Mouse (Mus musculus) stomach, embryonic 14.5 days (tissue): Measurements from ENCODE around the gene Il1r2. TPM values are rescaled to one million over a fixed set of nuclear protein-coding genes. Genes with fewer than 3 reads are reported as not detected.

ENCODE experiments used
- ATAC-seq: fragments of 200-750 bp; cut with Nextera tagmentation; 2 replicates; pipeline ENCODE4 v1.8.0; 2017; ENCODE audit warnings: low read depth, moderate TSS enrichment; ENCODE audit not compliant: insufficient number of reproducible peaks, insufficient read depth, low FRiP score
- H3K27ac ChIP-seq: fragments of 300-500 bp; sonication (generic); 2 replicates; pipeline ENCODE4 v1.5.1; 2014; ENCODE audit warnings: mild to moderate bottlenecking, low read length, moderate library complexity, mixed read lengths
- H3K27me3 ChIP-seq: fragments of 300-500 bp; sonication (generic); 2 replicates; pipeline ENCODE4 v1.6.1; 2014; ENCODE audit warnings: low read length, control low read depth, mixed read lengths; ENCODE audit not compliant: control insufficient read depth, insufficient read depth
- H3K36me3 ChIP-seq: fragments of 300-500 bp; sonication (generic); 2 replicates; pipeline ENCODE4 v1.6.1; 2014; ENCODE audit warnings: mild to moderate bottlenecking, control low read depth, low read length, moderate library complexity, mixed read lengths; ENCODE audit not compliant: control insufficient read depth, insufficient read depth
- H3K4me1 ChIP-seq: fragments of 300-500 bp; sonication (generic); 2 replicates; pipeline ENCODE4 v1.6.1; 2014; ENCODE audit warnings: low read length, control low read depth, mixed read lengths; ENCODE audit not compliant: control insufficient read depth, insufficient read depth
- H3K4me2 ChIP-seq: fragments of 300-500 bp; sonication (generic); replicated peaks from 2 replicates; pipeline ENCODE4 v1.6.1; 2014; ENCODE audit warnings: low read depth, low read length, control low read depth
- H3K4me3 ChIP-seq: fragments of 300-500 bp; sonication (generic); 2 replicates; pipeline ENCODE4 v1.5.1; 2014; ENCODE audit warnings: low read depth, low read length, control low read depth
- H3K9ac ChIP-seq: fragments of 300-500 bp; sonication (generic); replicated peaks from 2 replicates; pipeline ENCODE4 v1.6.1; 2014; ENCODE audit warnings: low read depth, mild to moderate bottlenecking, control low read depth, low read length, moderate library complexity, mixed read lengths
- H3K9me3 ChIP-seq: fragments of 300-500 bp; sonication (generic); 2 replicates; pipeline ENCODE4 v1.6.1; 2016; ENCODE audit warnings: low read depth, low read length, control low read depth; ENCODE audit not compliant: control insufficient read depth
- WGBS: fragments of 180-500 bp; shearing (Covaris S2); extraction: QIAGEN DNeasy Blood & Tissue Kit; methylation state at CpG from one replicate; pipeline ENCODE4 v1.1.7; 2014; 5-methylcytosine and 5-hydroxymethylcytosine counted together
- polyA plus RNA-seq: library from polyadenylated mRNA; unstranded; fragments of >200 nt; fragmentation: Nextera tagmentation; extraction: Ambion mirVana; gene quantifications from 2 replicates; pipeline ENCODE4 v1.2.1, GENCODE M21; 2014

The Il1r2 gene
- polyA plus RNA-seq, 1 experiment from 2014 or later, result 0.41 TPM

DNA sequence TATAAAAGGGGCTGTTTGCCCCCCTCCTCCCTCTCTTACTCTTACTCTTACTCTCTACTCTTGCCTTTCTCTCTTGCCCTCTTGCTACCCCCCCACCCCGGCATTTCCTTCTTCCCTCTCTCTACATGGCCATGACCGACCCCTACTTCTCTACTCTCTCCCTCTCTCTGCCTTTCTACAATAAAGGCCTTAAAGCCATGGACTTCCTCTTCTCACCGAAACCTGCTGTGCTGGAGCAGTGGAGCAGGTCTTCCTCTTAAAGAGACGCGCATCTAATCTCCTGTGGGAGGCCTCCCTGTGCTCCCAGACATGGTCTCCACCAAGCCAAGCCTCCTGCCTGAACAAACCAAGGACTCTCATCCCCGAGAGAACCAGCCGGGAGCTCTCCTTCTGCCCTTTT, 18.8 kb upstream of the Il1r2 start:
- ATAC-seq, result no peak
- H3K27me3 ChIP-seq, result no peaks in the 10 kb centered on the region
- no peak overlapping the region for H3K4me3 ChIP-seq
- H3K4me1 ChIP-seq, result no peaks in the 10 kb centered on the region
- H3K36me3 ChIP-seq, result no peaks in the 10 kb centered on the region
- no peak overlapping the region for H3K4me2 ChIP-seq
- no peaks in the 10 kb centered on the region for H3K9me3 ChIP-seq
- no peak overlapping the region for H3K9ac ChIP-seq
- WGBS, result 86% methylated on average over 7 of the region's 7 CpGs
- H3K27ac ChIP-seq, result no peak overlapping the region

DNA sequence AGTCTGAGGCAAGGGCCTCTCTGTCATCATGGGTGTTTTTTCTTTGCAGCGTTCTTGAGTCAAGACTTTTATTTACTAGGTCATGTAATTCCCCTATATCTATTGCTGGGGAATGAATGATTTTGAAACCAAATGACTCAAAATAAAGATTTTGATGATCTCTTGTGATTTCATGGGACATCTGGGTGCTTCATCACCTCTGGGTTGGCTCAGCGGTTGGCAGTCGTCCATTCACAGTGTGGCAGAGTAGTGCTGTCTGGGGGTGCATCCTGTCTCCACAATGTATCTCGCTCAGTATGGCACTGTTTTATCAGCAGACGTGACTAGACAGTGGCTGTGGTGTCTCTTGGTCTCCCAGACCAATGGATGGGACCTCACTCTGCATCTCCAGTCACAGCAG, 17.9 kb upstream of the Il1r2 start:
- Histone ChIP-seq H3K4me1 (no peaks in the 10 kb centered on the region), H3K4me3 (no peak overlapping the region), H3K27ac (no peak overlapping the region), H3K36me3 (no peaks in the 10 kb centered on the region), H3K9ac (no peak overlapping the region), H3K27me3 (no peaks in the 10 kb centered on the region), H3K9me3 (no peaks in the 10 kb centered on the region), H3K4me2 (no peak overlapping the region)
- 93% methylated on average over 5 of the region's 5 CpGs for WGBS
- no peak for ATAC-seq

DNA sequence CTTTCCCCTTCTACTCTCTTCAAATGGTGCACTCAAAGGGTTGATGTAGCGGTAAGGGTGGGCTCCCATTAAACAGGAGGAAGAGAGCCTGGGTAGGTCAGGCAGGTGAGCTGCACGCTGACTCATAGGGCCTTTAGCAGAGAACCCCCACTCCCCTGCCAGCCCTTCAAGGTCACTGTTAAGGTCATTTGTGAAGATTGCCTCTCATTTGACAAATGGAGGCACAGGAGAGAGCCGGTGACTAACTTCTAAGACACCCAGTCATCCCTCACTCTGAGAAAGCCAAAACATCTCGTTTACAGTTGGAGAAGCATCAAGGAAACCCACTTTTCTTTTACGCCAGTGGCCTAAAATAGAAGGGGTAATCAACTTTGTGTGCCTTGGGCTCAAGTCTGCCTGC, 16.5 kb upstream of the Il1r2 start:
- no peak for ATAC-seq
- Histone ChIP-seq H3K4me1 (no peaks in the 10 kb centered on the region), H3K27me3 (no peaks in the 10 kb centered on the region), H3K27ac (no peak overlapping the region), H3K4me2 (no peak overlapping the region), H3K9me3 (no peaks in the 10 kb centered on the region), H3K4me3 (no peak overlapping the region), H3K36me3 (no peaks in the 10 kb centered on the region), H3K9ac (no peak overlapping the region)
- 62% methylated on average over 5 of the region's 5 CpGs for WGBS

DNA sequence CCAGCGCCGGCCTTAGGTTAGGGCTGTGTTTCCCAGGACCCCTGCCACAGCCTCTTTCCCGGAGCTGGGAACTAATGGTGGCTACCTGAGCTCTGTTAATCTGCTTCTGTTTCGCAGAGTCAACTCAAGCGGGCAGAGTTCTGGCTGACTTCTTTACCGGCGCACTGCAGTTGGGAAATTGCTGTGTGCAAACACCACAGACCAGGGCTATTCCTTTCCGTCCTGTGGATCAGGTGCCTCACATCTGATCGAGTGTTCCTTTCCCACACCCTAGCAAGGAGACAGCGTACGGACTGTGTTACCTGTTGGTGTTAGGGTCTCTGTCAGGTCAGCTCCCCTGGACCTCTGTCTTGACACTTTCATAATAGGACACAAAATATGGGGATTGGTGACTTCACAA, 15.9 kb upstream of the Il1r2 start:
- Histone ChIP-seq H3K27me3 (no peaks in the 10 kb centered on the region), H3K4me3 (no peak overlapping the region), H3K9me3 (no peaks in the 10 kb centered on the region), H3K9ac (no peak overlapping the region), H3K4me1 (no peaks in the 10 kb centered on the region), H3K27ac (no peak overlapping the region), H3K4me2 (no peak overlapping the region), H3K36me3 (no peaks in the 10 kb centered on the region)
- WGBS, result 47% methylated on average over 11 of the region's 11 CpGs
- no peak for ATAC-seq

DNA sequence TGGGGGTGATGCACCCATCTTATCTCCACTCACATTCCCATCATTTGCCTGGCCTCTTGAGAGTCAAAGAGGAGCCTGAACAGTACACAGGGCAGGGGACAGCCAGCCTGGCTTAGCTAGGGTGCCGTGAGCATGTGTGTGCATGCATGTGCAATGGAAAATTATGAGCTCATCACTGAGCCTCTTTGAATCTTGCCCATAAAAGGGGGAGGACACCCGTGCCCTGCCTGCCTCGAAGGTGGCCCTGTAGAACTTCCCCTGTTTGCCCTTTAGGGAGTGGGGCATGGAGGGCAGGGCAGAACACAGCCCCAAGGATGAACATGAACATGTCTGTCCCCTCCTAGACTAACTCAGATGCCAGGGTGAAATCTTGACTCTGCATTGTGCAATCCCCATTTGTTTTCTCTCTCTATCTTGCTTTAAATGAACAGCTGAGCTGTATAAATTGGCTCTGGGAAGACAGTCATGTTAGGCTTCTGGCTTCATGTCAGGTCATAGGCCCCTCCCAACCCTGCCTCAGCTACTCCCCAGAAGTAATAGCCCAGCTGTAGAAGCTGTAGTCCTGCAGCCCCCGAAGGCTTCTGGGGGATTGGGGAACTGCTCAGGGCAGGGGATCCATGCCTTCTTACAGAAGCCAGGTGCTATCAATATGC, 14.6 kb upstream of the Il1r2 start:
- Histone ChIP-seq H3K27me3 (no peaks in the 10 kb centered on the region), H3K4me1 (no peaks in the 10 kb centered on the region), H3K9me3 (no peaks in the 10 kb centered on the region), H3K4me2 (no peak overlapping the region), H3K9ac (no peak overlapping the region), H3K27ac (no peak overlapping the region), H3K4me3 (no peak overlapping the region), H3K36me3 (no peaks in the 10 kb centered on the region)
- 78% methylated on average over 4 of the region's 4 CpGs for WGBS
- no peak for ATAC-seq

DNA sequence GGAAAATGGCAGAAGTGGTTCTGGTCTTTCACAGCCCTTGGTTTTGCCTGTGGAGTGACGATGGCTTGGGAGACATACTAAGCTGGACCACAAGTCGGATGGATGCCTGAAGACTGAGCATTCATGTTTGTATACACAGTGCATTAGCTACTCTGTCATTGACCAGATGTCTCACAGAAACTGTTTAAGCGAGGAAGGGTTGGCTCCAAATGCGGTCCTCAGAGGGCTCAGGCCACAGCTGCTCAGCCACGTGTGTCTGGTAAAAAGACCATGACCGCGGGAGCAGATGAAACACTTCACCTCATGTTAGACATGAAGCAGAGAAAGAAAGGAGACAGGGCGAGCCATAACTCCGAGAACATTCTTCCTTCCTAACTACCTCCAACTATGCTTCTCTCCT, 12.5 kb upstream of the Il1r2 start:
- Histone ChIP-seq H3K4me2 (no peak overlapping the region), H3K4me1 (no peaks in the 10 kb centered on the region), H3K4me3 (no peak overlapping the region), H3K9ac (no peak overlapping the region), H3K27me3 (no peaks in the 10 kb centered on the region), H3K36me3 (no peaks in the 10 kb centered on the region), H3K27ac (no peak overlapping the region), H3K9me3 (no peaks in the 10 kb centered on the region)
- no peak; the same call in 1 of the 2 replicates for ATAC-seq
- 66% methylated on average over 9 of the region's 9 CpGs for WGBS

DNA sequence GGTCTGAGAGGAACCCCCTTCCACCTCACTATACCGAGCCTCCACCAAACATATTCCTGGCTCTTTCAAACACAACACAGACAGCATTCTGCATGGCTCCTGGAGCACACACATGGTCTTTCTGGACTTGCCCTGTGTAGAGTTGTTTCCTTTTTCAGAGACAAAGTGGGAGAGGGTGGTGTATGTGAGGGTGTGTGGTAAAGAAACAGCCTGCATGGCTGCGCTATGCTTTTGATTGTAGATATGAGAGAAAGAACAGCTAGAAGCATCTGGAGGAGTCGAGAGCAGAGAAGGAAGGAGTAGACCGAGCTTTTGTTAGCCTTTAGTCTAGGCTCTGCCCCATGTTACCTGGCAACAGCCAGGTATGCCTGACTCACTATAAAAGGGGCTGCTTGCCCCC, 10.5 kb upstream of the Il1r2 start:
- Histone ChIP-seq H3K27ac (no peak overlapping the region), H3K4me2 (no peak overlapping the region), H3K9ac (no peak overlapping the region), H3K9me3 (no peaks in the 10 kb centered on the region), H3K4me3 (no peak overlapping the region), H3K27me3 (no peaks in the 10 kb centered on the region), H3K4me1 (no peaks in the 10 kb centered on the region), H3K36me3 (no peaks in the 10 kb centered on the region)
- no peak for ATAC-seq
- WGBS, result 46% methylated on average over 4 of the region's 4 CpGs

DNA sequence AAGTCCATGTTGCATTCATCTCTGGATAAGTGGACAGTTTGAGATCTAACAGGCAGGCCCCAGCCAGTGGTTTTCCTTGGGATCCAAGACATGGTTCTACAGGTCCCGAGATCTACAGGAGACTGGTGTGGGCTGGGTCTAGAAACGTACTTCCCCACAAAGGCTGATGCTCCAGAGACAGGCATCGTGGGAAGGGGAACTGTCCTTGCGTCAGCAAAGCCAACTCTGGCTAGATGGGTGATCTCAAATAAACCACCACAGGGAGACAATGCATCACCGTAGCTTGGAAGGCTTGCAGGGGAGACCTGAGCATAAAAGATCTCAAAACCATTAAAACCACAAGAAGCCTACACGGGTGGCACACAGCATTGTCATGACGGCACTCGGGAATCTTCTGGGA, 9.4 kb upstream of the Il1r2 start:
- 90% methylated on average over 8 of the region's 8 CpGs for WGBS
- no peaks in the 10 kb centered on the region for H3K36me3 ChIP-seq
- H3K4me2 ChIP-seq, result no peak overlapping the region
- no peak for ATAC-seq
- no peak overlapping the region for H3K4me3 ChIP-seq
- no peaks in the 10 kb centered on the region for H3K27me3 ChIP-seq
- no peaks in the 10 kb centered on the region for H3K4me1 ChIP-seq
- H3K9me3 ChIP-seq, result no peaks in the 10 kb centered on the region
- H3K27ac ChIP-seq, result no peak overlapping the region
- no peak overlapping the region for H3K9ac ChIP-seq

DNA sequence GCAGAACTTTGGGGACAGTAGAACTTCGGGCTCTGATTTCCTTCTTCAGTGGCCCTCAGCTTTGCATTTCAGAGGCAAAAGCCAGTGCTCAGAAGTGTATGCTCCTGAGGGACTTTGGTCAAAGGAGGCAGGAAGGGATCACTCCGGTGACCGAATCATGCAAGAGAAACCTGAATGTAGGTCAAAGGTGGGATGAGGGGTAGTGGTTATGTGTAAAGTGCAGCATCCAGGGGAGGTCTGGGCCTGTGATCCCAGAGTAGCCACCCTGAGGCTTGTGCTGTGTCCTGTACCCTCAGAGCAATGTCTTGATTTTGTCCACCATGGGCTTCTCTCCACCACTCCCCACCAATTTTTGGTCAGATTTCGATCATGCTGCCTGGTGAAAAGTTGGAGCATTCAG, 1.3 kb upstream of the Il1r2 start:
- no peak overlapping the region for H3K9ac ChIP-seq
- no peaks in the 10 kb centered on the region for H3K4me1 ChIP-seq
- no peak overlapping the region for H3K4me2 ChIP-seq
- no peak overlapping the region for H3K27ac ChIP-seq
- no peak for ATAC-seq
- H3K4me3 ChIP-seq, result no peak overlapping the region
- H3K36me3 ChIP-seq, result no peaks in the 10 kb centered on the region
- 75% methylated on average over 4 of the region's 4 CpGs for WGBS
- H3K9me3 ChIP-seq, result no peaks in the 10 kb centered on the region
- no peaks in the 10 kb centered on the region for H3K27me3 ChIP-seq
